Mouse (Mus musculus) adrenal gland, adult 2 months (tissue): Measurements from ENCODE around the gene Car10. TPM values are rescaled to one million over a fixed set of nuclear protein-coding genes. Genes with fewer than 3 reads are reported as not detected.
"Not testable (repeated sequence)": the region's sequence is repeated elsewhere in the genome, so short reads cannot be mapped to it uniquely, and the experiment has no call there.

Source experiments
- DNase-seq: peaks from one replicate; pipeline ENCODE4 v3.0.0; 2021
- polyA plus RNA-seq: library from polyadenylated mRNA; depleted of rRNA; stranded (reverse); fragments of >200 nt; gene quantifications from 2 replicates; pipeline ENCODE4 v1.2.3, GENCODE M21; 2012
- total RNA-seq, 2 experiments: library from RNA; stranded (reverse); gene quantifications; 2 replicates each; pipeline ENCODE4 v1.2.3; 2021

The Car10 gene
- total and polyA plus RNA-seq, 3 experiments: 0.07 to 0.14 TPM; not detected in 1

DNA sequence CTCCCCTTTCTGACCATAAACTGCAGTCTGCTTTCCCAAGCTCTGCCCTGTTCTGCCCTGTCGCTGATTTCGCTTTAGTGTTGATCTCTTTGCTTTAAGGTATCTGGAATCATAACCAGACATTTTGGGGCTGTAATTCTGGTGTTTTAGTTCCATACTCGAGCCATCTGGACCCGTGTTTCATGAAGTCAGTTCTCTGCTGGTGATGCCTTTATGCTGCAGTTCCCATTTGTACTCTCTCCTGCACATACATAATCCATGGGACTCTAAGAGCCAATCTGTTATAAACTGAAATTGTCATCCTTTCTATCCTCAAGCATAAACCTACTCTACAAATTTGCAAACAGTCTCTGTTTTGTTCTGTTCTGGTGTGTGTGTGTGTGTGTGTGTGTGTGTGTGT, 293.3 kb downstream of the Car10 start:
- no peak for DNase-seq

- DNase-seq: not testable (repeated sequence)
Measured at GRCm38 (mm10) chr11:93393371-93393770, 295.5 kb downstream of the Car10 start.

DNA sequence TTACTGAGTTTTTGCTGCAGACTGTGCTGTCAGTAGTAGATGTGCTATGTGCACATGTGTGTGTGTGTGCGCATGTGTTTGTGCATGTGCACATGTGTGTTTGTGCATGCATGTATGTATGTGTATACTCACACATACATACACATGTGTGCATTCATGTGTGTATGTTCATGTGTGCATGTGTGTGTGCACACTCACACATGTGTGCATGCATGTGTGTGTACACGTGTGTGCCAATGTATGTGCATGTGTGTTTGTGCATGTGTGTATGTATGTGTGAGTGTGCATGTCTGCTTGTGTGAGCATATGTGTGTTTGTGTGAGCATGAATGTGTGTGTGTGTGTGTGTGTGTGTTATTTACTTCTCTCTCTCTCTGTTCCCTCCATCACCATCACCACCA, 298.5 kb downstream of the Car10 start:
- no peak for DNase-seq

DNA sequence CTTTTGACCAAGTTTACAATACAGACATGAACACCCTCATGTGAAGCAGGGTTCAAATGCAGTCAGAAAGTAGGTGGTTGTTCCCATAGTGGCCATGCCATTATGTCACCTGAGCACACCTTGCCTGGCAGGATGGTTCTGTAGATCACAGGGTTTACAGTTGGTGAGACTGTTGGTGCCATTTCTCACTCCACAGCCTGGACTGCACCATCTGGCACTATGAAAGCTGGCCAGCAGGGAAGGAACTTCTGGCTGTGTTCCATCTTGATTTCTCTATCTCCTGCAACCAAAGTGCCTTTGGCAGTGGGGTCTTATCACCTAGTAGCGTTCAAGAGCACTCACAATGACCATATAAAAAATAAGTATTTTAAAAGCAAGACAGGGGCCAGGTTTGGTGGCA, 303.3 kb downstream of the Car10 start:
- not testable (repeated sequence) for DNase-seq

GRCm38 (mm10) chr11:93407981-93408380, 310.2 kb downstream of the Car10 start:
- DNase-seq: no peak

- DNase-seq: no peak
Measured at GRCm38 (mm10) chr11:93431482-93431881, 333.7 kb downstream of the Car10 start.

DNA sequence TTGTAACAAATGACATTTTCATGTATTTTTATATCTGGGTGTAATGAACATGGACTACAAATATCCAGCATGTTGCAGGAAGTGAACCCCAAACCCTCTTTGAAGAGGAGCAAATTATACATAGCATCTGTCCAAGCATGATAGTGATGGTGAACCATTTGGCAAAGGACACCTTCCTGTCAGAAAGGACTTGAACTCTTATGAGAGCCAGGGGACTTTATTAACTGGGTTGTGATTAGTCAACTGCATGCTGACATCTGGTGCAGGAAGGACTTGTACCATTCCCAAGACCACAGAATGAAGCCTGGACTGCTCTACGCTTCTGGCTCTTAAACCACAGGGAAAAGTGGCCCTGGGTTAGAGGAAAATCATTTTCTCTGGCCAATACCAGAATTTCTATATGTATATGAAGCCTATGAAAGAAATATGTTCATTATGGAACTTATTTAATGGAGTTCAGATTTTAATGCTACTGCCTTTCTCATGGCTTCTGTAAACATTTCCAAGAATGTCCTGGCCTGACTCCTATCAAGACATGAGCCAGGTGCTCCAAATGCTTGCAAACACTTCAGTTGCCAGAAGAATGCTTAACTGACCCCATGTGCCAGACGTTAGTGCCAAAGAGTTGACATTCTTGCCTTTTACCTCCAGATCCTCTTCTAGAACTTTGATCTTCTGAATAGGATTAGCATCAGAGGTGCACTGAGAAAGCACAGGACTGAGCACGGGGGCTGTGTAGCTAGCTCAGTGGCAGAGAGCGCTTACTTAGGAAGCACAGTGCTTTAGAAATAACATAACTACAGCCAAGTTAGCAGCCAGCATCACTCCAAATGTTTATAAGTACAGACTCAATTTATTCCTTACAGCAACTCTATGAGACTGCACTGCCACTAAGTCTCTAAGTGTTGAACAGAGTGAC, 337.4 kb downstream of the Car10 start:
- DNase-seq: no peak

DNA sequence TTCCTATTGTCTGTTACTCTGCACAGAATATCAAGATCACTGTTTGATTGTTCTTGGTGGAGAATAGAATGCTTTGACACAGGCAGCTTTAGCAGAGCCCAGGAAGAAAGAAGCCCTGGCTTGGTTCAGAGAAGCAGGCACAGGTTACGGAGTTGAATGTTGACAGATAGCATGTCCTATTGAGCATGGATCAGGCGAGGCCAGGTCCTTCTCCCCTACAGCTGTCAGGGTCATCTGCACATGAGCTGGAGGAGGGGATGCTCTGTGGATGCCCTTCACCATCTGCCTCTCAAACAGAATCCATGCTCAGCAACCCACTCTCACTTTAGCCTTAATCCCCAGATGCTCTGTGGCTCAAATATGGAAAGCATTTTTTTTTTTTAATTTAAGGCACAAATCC, 339.1 kb downstream of the Car10 start:
- no peak for DNase-seq

GRCm38 (mm10) chr11:93440466-93440865, 342.6 kb downstream of the Car10 start:
- DNase-seq: no peak

DNA sequence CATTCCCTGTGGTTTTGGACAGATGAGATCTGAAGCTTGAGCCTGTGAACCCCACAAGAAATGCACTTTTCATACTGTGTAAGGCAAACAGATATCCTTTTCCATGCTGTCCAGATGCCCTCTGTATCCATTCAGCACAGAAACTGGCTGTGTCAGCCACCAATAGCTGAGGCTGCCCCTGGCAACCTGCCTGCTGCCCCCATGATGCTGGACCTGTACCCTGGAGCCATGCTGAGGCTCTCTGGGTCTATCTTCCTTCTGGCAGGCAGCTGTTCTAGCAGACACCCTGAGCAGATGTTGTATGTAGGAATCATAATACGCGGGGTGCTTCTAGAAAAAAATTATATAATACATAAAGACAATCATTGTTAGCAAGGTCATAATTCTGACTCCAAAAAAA, 345.9 kb downstream of the Car10 start:
- no peak for DNase-seq

DNA sequence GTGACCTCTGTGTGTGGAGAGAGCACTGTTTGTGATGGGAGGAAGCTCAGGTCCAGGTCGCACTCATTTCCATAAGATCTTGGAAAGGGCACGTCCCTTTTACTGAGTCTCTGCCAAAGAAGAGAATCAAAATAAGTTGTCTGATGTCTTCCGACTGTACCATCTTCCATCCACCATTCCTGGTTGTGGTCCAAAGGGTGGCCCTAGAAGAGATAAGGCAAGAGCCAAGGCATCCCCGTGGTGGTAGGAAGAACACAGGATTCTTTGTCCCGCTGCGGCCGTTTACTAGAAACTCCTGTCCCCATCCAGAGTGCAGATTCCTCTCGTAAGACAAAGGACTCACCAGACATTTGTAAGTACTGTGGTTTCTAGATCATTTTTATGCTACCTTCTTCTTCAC, 346.9 kb downstream of the Car10 start:
- DNase-seq: no peak

DNA sequence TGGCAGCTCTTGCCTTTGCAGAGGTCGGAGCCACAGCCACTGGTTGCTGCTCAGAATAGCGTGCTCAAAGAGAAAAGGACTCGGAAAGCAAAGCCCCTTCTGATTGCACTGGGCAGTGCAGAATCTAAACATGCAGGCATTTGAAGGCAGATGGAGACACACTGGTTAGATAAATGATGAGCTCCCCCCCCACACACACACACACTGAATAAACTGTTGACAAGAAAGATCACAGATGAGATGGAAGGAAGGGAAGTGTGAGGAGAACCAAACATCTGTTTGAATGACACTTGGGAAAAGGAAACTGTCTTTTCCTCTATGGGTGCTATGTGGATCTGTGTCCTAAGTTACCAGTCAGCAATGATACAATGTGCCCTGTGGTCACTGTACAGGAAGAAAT, 349.7 kb downstream of the Car10 start:
- DNase-seq: no peak

- no peak for DNase-seq
Measured at GRCm38 (mm10) chr11:93448290-93449256, 350.7 kb downstream of the Car10 start.

DNA sequence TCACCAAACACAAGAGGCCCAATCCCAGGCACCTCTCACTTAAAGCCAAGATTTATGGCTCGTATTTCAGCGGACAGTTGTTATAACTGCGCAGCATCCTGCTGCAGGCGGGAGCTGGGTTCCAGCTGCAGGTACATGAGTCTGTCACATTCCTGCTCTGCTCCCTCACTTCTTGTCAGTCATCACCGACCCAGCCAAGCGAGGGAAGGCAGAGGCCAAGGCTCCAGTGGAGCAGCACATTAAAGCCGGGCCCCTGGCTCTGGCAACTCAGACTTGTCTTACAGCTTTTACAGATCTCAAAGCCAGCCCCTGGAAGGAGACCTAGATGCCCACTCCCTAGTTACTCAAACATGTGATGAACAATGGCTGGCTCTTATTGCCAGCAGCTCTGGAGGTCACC, 352.7 kb downstream of the Car10 start:
- no peak for DNase-seq

DNA sequence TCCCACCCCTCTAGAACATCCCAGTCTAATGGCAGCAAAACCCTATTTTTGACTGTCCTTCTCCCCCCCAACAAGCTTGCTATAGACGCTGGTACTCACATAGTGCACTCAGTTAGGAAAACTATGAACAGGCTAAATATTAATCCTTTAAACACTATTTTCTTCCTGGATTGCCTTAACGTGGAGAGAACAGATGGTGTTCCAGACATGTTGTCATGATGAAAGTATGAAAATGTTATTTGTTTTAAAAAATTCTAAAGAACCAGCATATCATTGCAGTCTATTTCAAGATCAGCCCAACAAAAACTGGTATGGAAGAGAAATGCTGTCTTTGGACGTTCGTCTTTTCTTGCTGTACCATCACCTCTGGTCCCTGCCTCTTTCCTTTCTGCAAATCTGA, 368.4 kb downstream of the Car10 start:
- DNase-seq: no peak

- DNase-seq: no peak
Measured at GRCm38 (mm10) chr11:93467711-93468110, 369.9 kb downstream of the Car10 start.

- no peak for DNase-seq
Measured at GRCm38 (mm10) chr11:93470771-93471170, 372.9 kb downstream of the Car10 start.

DNA sequence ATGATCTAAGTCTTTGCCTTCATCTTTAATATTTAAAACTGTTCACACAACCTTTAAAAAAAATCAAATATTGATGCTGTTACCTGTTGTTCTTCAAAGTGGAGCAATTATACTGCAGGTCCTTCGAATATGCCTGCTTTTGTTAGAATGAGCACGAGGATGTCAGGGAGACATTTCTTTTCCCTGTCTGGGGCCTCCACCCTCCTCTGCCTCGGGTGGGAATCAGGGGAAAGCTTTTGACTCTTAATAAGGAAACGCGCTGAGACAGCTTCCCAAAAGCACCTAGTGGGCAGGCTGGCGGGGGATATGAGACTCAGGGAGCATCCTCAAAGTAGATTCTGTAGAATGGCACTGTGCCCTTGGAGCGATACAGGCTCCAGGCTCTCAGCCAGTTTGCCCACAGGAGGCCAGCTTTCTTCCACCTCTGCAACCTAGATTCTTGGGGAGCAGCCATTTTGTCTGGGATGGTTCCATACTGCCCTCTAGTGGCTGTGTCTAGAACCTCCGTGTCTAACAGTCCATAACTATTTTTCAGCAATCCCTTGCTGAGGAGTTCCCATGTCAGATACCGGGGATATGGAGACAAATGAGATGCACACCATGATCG, 373.8 kb downstream of the Car10 start:
- peak; percentile 56 for DNase-seq

DNA sequence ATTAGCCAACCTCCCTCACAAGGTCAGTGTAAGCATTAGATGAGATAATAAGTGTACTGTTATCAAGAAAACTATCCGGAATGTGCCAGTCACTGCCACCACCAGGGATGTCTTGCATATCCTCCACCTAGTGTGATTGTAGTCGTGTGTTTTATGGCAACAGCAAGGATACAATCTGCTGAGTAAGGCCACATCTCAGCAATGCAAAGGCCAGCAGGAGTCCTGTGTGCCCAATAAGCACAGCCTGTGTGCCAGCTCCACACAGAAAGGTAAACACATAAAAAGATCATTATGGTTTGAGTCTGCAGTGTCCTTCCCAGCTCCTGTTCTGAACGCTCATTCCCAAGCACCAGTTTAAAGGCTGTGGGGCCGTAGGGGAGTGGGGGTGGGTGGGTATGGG, 386.8 kb downstream of the Car10 start:
- no peak for DNase-seq

DNA sequence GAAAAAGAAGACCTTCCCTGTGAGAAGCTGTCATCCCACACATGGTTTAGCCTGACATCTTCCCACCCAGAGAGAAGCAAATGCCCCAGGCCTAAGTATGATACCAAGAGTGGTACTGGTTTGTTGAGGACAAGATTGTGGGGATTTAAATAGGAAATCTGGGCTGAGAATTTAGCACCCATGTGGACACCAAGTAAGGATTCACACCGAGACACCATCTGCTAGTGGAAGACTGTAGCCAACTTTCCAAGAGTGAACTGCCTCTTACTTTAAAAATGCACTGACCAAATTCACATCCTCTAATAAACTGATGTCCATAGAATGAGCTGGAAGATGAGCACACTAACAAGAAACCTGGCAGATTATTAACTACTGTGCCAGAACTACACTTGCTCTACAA, 389.2 kb downstream of the Car10 start:
- DNase-seq: no peak

DNA sequence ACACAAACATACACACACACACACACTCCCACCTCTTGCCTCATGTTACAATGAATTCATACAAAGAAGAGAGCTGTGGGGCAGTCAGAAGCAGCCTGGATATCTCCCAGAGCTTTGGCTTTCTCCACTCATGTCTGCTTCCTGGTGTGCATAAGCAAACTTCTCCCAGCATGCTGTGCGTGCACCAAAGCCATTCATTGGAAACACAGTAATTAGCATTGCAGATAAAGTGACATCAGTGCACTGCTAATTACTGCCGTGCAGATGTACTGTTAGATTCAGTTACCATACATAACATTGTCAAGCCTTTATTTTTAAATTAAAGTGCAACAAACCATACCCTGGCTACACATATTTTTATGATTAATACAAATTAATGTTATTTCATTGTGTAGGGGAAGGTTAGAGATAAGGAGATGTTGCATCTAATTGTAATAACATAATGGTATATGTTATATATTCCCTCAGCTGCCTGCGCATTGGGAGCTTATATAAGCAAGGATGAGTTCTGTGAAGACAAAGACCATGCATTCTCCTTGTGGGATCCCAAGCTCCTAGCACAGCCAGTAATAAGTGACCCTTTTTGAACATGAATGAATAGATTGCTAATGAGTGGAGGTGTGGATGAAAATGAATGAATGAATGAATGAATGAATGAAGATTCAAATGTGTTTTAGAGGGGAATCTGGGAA, 390.2 kb downstream of the Car10 start:
- DNase-seq: no peak
